Mouse (Mus musculus) embryonic facial prominence, embryonic 13.5 days (tissue): ENCODE results near the gene Itga5. TPM values are rescaled to one million over a fixed set of nuclear protein-coding genes. Genes with fewer than 3 reads are reported as not detected.
"Not testable (repeated sequence)": the region's sequence is repeated elsewhere in the genome, so short reads cannot be mapped to it uniquely, and the experiment has no call there.

ENCODE experiments used
- ATAC-seq: fragments of 200-750 bp; cut with Nextera tagmentation; 2 replicates; pipeline ENCODE4 v1.8.0; 2017; ENCODE audit warnings: low read depth; ENCODE audit not compliant: insufficient number of reproducible peaks, insufficient read depth, low FRiP score, low TSS enrichment
- H3K27ac ChIP-seq: fragments of 300-500 bp; sonication (generic); 2 replicates; pipeline ENCODE4 v1.5.1; 2015; ENCODE audit warnings: moderate library complexity, mild to moderate bottlenecking, inconsistent platforms
- H3K27me3 ChIP-seq: fragments of 300-500 bp; sonication (generic); 2 replicates; pipeline ENCODE4 v1.6.1; 2015; ENCODE audit warnings: mild to moderate bottlenecking, inconsistent platforms
- H3K36me3 ChIP-seq: fragments of 300-500 bp; sonication (generic); 2 replicates; pipeline ENCODE4 v1.6.1; 2015; ENCODE audit warnings: mild to moderate bottlenecking, inconsistent platforms
- H3K4me1 ChIP-seq: fragments of 300-500 bp; sonication (generic); 2 replicates; pipeline ENCODE4 v1.6.1; 2015; ENCODE audit warnings: inconsistent platforms
- H3K4me2 ChIP-seq: fragments of 300-500 bp; sonication (generic); 2 replicates; pipeline ENCODE4 v1.6.1; 2015; ENCODE audit warnings: moderate library complexity, mild to moderate bottlenecking, inconsistent platforms
- H3K4me3 ChIP-seq: fragments of 300-500 bp; sonication (generic); 2 replicates; pipeline ENCODE4 v1.5.1; 2015; ENCODE audit warnings: mild to moderate bottlenecking, inconsistent platforms
- H3K9ac ChIP-seq: fragments of 300-500 bp; sonication (generic); 2 replicates; pipeline ENCODE4 v1.6.1; 2015; ENCODE audit warnings: mild to moderate bottlenecking, inconsistent platforms
- H3K9me3 ChIP-seq: fragments of 300-500 bp; sonication (generic); 2 replicates; pipeline ENCODE4 v1.6.1; 2016; ENCODE audit warnings: inconsistent platforms
- WGBS: fragments of 180-500 bp; shearing (Covaris S2); methylation state at CpG from one replicate; pipeline ENCODE4 v1.1.7; 2015; ENCODE audit warnings: mixed read lengths; 5-methylcytosine and 5-hydroxymethylcytosine counted together
- polyA plus RNA-seq: library from polyadenylated mRNA; unstranded; fragments of >200 nt; fragmentation: Nextera tagmentation; extraction: Ambion mirVana; gene quantifications from 2 replicates; pipeline ENCODE4 v1.2.1, GENCODE M21; 2015

Gene Itga5
- polyA plus RNA-seq: 41.2 and 41.5 TPM in 2 replicates

DNA sequence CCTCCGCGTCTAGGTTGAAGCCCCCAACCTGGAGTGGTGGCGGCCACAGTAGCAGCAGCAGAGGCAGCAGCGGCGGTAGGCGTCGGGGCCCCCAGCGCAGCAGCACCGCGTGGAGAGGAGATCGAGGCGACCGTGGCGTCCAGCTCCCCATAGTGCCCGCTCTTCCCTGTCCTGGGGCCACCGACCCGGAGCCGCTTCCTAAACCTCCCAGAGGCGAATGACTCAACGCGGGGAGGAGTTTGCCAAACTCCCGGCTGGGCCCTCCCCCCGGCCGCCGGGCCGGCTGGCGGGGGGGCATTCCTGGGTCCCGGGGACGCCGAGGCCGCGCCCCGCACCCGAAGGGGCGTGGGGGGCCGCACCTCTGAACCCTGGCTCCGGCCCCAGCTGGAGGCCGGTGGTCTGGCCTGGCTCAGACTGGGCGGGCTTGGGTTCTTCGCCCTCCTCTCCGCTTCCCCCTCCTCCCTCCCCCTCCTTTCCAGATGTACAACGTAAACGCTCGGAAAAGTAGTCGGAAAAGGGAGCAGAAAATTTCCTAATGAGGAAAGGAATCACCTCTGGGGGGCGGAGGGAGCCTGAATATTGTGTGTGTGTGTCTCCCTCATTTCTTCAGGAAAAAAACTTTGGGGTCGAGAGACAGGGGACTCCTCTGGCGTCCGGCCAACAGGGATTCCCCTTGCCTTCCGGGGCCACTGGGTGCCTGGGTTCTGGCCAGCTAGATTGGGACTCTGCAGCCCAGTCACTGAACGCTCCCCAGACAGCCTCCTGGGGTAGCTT lies at the start of gene Itga5:
Gene Itga5, minus strand, starts transcription at position 388 of the 774 bp plus-strand sequence.
- WGBS: under 1% methylated on average over 51 of the region's 51 CpGs
- Histone ChIP-seq H3K4me3 (peak within 1 kb of the TSS; percentile 95), H3K36me3 (no peaks in the 10 kb centered on the region), H3K9me3 (no peaks in the 10 kb centered on the region), H3K27ac (peak within 1 kb of the TSS; percentile 93), H3K27me3 (no peaks in the 10 kb centered on the region), H3K4me2 (peak within 1 kb of the TSS; percentile 73), H3K4me1 (peaks cover 36% of the 10 kb centered on the region), H3K9ac (peak within 1 kb of the TSS; percentile 97)
- peak; percentile 50 for ATAC-seq

DNA sequence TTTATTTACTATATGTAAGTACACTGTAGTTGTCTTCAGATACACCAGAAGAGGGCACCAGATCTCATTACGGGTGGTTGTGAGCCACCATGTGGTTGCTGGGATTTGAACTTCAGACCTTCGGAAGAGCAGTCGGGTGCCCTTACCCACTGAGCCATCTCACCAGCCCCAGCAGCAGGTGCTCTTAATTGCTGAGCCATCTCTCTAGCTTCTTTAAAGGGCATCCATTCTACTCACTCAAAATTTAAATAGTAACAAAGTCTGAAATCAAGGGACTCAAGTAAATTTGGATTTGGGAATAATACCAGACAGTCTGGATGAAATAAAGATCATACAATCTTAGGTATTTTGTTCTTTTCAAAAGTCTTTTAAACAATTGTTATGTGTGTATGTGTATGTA lies 39.0 kb upstream of the Itga5 start:
- not testable (repeated sequence) for H3K4me1 ChIP-seq, H3K9ac ChIP-seq, H3K27me3 ChIP-seq, H3K4me2 ChIP-seq, H3K27ac ChIP-seq, H3K9me3 ChIP-seq, ATAC-seq, H3K36me3 ChIP-seq, H3K4me3 ChIP-seq
- WGBS: 87% methylated on average over 3 of the region's 3 CpGs

DNA sequence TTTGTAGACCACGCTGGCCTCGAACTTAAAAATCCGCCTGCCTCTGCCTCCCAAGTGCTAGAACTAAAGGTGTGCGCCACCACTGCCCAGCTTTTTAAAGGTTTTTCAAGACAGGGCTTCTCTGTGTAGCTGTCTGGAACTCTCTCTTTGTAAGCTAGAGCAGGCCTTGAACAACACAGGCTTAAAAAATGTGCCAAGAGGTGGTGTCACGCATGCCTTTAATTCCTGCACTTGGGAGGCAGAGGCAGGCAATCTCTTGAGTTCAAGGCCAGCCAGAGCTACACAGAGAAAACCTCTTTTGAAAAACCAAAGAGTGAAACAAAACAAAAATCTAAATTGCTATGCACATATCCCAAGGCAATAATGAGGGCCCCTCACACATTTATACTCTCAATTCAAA lies 34.8 kb upstream of the Itga5 start:
- WGBS: 87% methylated on average over 5 of the region's 5 CpGs
- Histone ChIP-seq H3K36me3 (no peaks in the 10 kb centered on the region), H3K27me3 (no peaks in the 10 kb centered on the region), H3K9ac (no peak overlapping the region), H3K4me2 (no peak overlapping the region), H3K27ac (no peak overlapping the region), H3K4me3 (no peak overlapping the region), H3K4me1 (no peaks in the 10 kb centered on the region), H3K9me3 (no peaks in the 10 kb centered on the region)
- no peak for ATAC-seq

DNA sequence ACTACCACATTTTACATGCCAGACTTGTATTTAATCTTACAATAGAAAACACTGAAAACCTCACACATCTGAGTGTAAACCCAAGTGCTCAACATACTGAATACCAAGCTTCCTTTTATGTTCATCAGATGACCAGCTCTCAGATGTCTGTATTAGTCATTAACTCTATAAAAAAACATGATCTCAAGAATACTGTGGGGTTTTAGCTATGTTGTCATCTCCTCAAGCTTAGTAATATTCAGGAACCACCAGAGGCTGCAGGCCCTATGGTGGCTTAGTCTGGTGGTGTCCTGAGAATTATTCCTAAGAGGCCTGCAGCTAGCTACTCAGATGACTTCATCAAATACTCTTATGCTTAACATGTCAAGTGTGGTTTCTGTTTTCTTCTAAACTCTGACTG lies 27.0 kb upstream of the Itga5 start:
- no peak overlapping the region for H3K4me3 ChIP-seq
- H3K4me1 ChIP-seq: no peaks in the 10 kb centered on the region
- no peak overlapping the region for H3K4me2 ChIP-seq
- no peaks in the 10 kb centered on the region for H3K27me3 ChIP-seq
- H3K27ac ChIP-seq: no peak overlapping the region
- no peak for ATAC-seq
- H3K9ac ChIP-seq: no peak overlapping the region
- no peaks in the 10 kb centered on the region for H3K36me3 ChIP-seq
- no peaks in the 10 kb centered on the region for H3K9me3 ChIP-seq

DNA sequence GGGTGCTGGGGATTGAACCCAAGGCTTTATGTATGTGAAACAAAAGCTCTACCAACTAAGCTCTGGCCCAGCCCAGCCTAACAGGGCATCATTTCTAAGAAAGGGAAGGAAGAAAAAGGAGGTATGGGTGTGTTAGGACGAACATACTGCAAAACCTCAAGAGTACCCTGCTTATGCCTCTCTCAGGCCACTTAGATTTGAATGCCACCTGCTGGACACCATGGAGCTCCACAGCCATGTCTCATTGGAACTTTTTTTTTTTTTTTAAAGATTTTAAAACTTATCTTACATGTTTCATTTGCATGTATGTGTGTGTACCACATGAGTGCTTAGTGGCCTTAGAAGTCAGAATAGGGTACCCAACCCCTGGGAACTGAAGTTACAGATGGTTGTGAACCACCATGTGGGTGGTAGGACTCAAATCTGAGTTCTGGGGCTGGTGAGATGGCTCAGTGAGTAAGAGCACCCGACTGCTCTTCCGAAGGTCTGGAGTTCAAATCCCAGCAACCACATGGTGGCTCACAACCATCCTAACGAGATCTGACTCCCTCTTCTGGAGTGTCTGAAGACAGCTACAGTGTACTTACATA lies 22.1 kb upstream of the Itga5 start:
- Histone ChIP-seq H3K36me3 (no peaks in the 10 kb centered on the region), H3K9me3 (no peaks in the 10 kb centered on the region), H3K27ac (no peak overlapping the region), H3K9ac (no peak overlapping the region), H3K4me1 (no peaks in the 10 kb centered on the region), H3K4me3 (no peak overlapping the region), H3K4me2 (no peak overlapping the region), H3K27me3 (no peaks in the 10 kb centered on the region)
- ATAC-seq: no peak
- 49% methylated on average over 4 of the region's 4 CpGs for WGBS

DNA sequence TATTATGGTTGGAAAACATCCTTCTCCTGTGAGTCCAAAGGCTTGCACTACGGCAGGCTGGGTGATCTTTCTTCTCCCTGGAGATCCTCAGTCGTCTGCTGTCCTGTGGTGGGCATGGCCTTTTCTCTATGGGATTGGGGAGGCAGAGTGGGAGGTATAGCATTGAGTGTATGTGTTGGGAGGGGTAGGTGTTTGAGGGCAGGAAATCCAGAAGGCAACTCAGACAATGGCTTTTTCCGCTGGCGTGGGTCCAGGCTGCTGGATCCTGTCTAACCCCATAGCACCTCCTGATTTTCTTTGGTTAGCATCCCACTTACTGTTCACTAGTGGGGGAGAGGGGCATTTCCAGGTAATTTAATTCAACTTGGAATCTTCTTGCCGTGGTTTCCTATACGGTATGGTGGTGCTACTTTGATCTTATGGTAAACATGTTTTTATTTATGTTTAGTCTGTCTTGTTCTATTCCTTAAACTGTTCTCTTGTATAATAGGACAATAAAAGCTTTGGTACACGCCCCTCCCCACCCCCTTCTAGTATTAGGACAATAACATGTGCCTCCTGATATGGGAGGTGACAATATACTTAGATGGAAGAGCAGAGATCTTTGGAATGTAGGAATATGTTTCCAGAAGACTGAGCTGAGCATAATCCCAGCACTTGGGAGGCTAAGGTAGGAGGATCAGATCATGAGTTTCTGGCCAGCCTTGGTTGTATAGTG lies 17.4 kb upstream of the Itga5 start:
- Histone ChIP-seq H3K4me1 (peaks cover 8% of the 10 kb centered on the region), H3K36me3 (no peaks in the 10 kb centered on the region), H3K27ac (peak overlapping the region; percentile 34; the same call in 1 of the 2 replicates), H3K4me3 (no peak overlapping the region), H3K4me2 (no peak overlapping the region), H3K27me3 (no peaks in the 10 kb centered on the region), H3K9ac (no peak overlapping the region), H3K9me3 (no peaks in the 10 kb centered on the region)
- WGBS: 60% methylated on average over 7 of the region's 7 CpGs
- no peak for ATAC-seq

DNA sequence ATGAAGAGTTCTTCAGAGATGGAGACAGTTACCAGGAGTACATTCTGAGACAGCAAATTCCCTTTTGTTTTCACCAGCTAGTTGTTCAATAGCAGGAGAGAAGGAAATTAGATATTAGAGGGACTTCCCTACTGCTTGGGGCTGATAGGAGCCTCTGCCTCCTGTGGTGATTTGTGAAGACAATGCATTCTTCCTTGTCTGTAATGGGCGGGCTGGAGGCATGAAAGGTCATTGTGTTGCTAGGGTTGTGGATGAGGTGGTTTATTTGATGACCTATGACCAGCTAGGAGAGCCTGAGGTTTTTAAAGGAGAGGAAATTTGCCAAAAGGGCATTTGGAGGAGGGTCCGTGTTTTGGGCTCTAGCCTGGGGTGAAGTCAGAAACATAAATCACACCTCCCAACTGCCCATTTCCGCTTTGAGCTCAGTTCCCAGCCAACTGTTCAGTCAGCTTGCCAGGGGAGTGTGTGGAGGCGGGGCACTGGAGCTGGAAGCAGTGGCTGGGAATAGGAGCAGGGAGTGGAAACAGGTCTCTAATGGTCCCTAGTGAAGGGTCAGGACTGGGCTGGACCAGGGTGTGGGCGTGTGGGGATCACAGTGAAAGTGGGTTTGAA lies 16.3 kb upstream of the Itga5 start:
- Histone ChIP-seq H3K9me3 (no peaks in the 10 kb centered on the region), H3K4me2 (no peak overlapping the region), H3K9ac (no peak overlapping the region), H3K36me3 (no peaks in the 10 kb centered on the region), H3K27ac (0 out of 2 replicates have a peak overlapping the region, but pooled peaks have one; percentile 34), H3K4me1 (peaks cover 16% of the 10 kb centered on the region), H3K4me3 (no peak overlapping the region), H3K27me3 (no peaks in the 10 kb centered on the region)
- ATAC-seq: no peak
- WGBS: 32% methylated on average over 5 of the region's 5 CpGs

DNA sequence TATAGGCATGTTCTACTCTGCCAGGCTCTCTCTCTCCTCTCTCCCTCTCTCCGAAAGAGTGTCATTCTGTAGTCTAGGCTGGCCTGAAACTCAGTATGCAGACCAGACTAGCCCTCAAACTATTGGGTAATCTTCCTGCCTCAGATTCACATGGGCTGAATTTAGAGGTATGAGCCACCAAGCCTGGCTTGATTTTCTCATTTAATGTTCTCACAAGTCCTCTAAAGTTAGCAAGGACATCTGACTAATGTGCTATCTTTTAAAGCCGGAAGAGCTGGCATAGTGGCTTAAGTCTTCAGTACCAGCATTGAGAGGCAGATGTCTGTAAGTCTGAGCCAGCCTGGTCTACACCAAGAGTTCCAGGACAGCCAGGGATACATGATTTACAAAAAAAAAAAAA lies 15.5 kb upstream of the Itga5 start:
- peaks cover 16% of the 10 kb centered on the region for H3K4me1 ChIP-seq
- H3K27me3 ChIP-seq: no peaks in the 10 kb centered on the region
- no peak for ATAC-seq
- 83% methylated on average over 2 of the region's 2 CpGs for WGBS
- no peak overlapping the region for H3K4me2 ChIP-seq
- H3K4me3 ChIP-seq: no peak overlapping the region
- no peak overlapping the region for H3K27ac ChIP-seq
- H3K36me3 ChIP-seq: no peaks in the 10 kb centered on the region
- no peaks in the 10 kb centered on the region for H3K9me3 ChIP-seq
- H3K9ac ChIP-seq: no peak overlapping the region

DNA sequence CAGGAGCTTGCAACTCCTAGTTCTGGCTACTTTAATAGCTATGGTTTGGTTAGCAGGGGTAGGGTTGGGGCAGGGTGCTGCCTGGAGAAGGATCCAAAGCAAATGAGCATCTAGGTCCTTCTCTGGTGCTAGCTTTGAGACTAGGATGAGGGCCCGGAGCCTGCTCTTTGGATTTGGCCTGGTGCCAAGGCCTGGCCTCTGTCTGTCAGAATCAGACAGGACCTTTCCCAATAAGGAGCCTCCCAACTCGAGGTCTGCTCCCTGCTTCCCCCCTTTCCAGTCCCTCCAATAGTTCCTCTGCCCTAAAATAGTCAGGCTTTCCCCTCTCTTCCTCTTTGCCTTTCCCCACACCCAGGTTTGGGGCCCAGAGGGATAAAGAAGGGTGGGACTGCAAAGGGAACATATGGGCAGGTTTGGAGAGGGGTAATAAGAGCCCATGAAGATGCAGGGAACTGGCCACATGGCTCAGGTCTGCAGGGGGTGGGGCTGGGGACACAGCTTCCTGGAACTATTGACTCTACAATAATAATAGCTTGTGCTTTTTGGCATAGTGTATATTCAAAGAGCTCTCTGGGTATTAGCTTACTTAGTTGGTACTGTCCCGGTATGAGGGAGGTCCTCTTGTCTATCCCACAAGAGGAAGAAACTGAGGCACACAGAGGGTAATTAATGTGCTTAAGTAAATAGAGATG lies 12.2 kb upstream of the Itga5 start:
- Histone ChIP-seq H3K27ac (no peak overlapping the region), H3K27me3 (no peaks in the 10 kb centered on the region), H3K4me3 (no peak overlapping the region), H3K36me3 (no peaks in the 10 kb centered on the region), H3K4me1 (peaks cover 19% of the 10 kb centered on the region), H3K9me3 (no peaks in the 10 kb centered on the region), H3K4me2 (no peak overlapping the region), H3K9ac (no peak overlapping the region)
- WGBS: 54% methylated on average over 3 of the region's 3 CpGs
- ATAC-seq: no peak

DNA sequence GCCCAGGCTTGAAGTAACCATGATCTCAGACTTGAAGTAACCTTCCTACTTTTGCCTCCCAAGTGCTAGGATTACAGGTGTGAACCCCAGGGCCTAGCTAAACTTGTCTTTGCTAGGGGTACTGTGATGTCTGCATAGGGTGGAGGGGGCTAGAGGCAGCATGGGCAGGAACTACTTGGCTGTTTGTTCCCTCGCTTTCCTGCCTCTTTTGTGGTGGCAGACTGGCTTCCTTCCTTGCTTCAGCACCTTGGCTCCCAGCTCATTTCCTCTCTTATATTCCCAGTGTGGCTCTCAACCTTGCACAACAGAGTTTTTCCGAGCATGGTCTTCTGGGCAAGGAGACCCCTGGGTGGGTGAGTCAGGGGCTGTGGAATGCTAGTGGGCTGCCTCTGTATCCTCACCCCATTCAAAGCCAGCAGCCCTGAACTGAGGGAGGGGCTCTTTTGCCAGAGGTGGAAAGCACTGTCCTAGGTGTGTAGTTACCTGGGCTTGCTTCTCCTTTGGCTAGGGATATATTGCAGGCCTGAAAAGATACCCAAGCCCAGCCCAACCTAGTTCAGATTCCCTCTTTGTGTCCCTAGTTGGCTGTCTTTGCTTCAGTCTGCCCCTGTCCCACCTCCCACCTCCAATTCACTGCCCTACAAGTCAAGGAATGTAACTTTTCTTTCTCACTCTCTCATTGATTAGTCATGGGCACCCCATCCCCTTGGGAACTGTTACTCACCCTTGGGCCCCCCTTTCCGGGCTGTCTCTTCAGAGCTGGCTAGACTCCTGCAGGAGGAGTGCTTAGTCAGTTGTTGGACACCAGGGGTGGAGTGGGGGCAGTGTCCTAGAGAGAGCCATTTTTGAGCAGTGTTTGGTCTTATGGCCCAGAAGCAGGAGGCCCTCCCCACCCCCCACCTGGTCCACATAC lies 11.4 kb upstream of the Itga5 start:
- peak; percentile 45; the same call in 1 of the 2 replicates for ATAC-seq

More for the DNA sequence above, 11.4 kb upstream of the Itga5 start:
- 53% methylated on average over 3 of the region's 3 CpGs for WGBS
- peaks cover 15% of the 10 kb centered on the region for H3K4me1 ChIP-seq
- no peaks in the 10 kb centered on the region for H3K9me3 ChIP-seq
- H3K27me3 ChIP-seq: no peaks in the 10 kb centered on the region
- peak overlapping the region; percentile 5; the same call in 1 of the 2 replicates for H3K27ac ChIP-seq
- no peak overlapping the region for H3K4me3 ChIP-seq
- no peak overlapping the region for H3K4me2 ChIP-seq
- no peak overlapping the region for H3K9ac ChIP-seq
- no peaks in the 10 kb centered on the region for H3K36me3 ChIP-seq
